Mouse (Mus musculus) ES-Bruce4 (cell line): Measurements from ENCODE around the gene Samsn1.

Source experiments
- CTCF ChIP-seq: IDR thresholded peaks from one replicate; pipeline ENCODE4 v1.8.1; 2011; ENCODE audit warnings: low read depth, low read length
- EP300 ChIP-seq: IDR thresholded peaks from 2 replicates; pipeline ENCODE4 v1.6.1; 2011; ENCODE audit warnings: low read depth, low read length; ENCODE audit not compliant: insufficient read depth
- POLR2A ChIP-seq: IDR thresholded peaks from one replicate; pipeline ENCODE4 v1.8.1; 2011; ENCODE audit warnings: low read length; ENCODE audit not compliant: insufficient read depth

- no peak for TF ChIP-seq CTCF
- TF ChIP-seq POLR2A: no peak
- TF ChIP-seq EP300: no peak
Observed at GRCm38 (mm10) chr16:76022181-76022580, at the start of gene Samsn1.
